Mouse (Mus musculus): ENCODE measurements at regions not wholly inside any gene's neighbourhood (a gene's known extent, or its start where the extent isn't known, plus 50 kb on each side); places are given as distances from the start of the nearest gene placed in this dataset.
A peak's percentile ranks its signal among the peaks of the same experiment; 100 is the strongest.
"Not testable (repeated sequence)": the region's sequence is repeated elsewhere in the genome, so short reads cannot be mapped to it uniquely, and the experiment has no call there.

GRCm38 (mm10) chr12:20802027-20802426, 188.2 kb upstream of the Asap2 start:
- DNase-seq: not testable (repeated sequence)

GRCm38 (mm10) chr12:20805466-20805865, 184.8 kb upstream of the Asap2 start:
- DNase-seq: not testable (repeated sequence)

GRCm38 (mm10) chr12:20806681-20807080, 183.6 kb upstream of the Asap2 start:
- DNase-seq: no peak

GRCm38 (mm10) chr12:20813836-20814235, 176.4 kb upstream of the Asap2 start:
- not testable (repeated sequence) for DNase-seq

GRCm38 (mm10) chr12:20815121-20815520, 175.1 kb upstream of the Asap2 start:
- not testable (repeated sequence) for DNase-seq

- no peak for DNase-seq
These were observed 174.7 kb upstream of the Asap2 start for GRCm38 (mm10) chr12:20815599-20815998.

GRCm38 (mm10) chr12:20843661-20844320, 146.5 kb upstream of the Asap2 start:
- not testable (repeated sequence) for DNase-seq

- DNase-seq: peak; percentile 11
These were observed 145.4 kb upstream of the Asap2 start for GRCm38 (mm10) chr12:20844873-20845272.

- no peak for DNase-seq
These were observed 145.0 kb upstream of the Asap2 start for GRCm38 (mm10) chr12:20845297-20845696.

- not testable (repeated sequence) for DNase-seq
These were observed 106.2 kb upstream of the Asap2 start for GRCm38 (mm10) chr12:20884104-20884503.

- peak; percentile 26 for DNase-seq
These were observed 69.4 kb upstream of the Asap2 start for GRCm38 (mm10) chr12:20920653-20921397.

- DNase-seq: peak; percentile 34
These were observed 68.7 kb upstream of the Asap2 start for GRCm38 (mm10) chr12:20921398-20922023.

GRCm38 (mm10) chr12:20928966-20929365, 61.3 kb upstream of the Asap2 start:
- DNase-seq: peak; percentile 39
